In genomic region chr5:149321909-149322841, GRCm38 (mm10) we compare ENCODE assay signal across 8 mouse cellular contexts. TPM values are rescaled to one million over a fixed set of nuclear protein-coding genes. Genes with fewer than 3 reads are reported as not detected.
DNase-seq lines count a peak whose midpoint lies in the region; ATAC-seq and TF ChIP-seq lines count a peak whose summit lies in the region.

No protein-coding gene starts in this region.

- no peak overlapping the region for H3K9ac ChIP-seq in lung, embryonic 15.5 days
- H3K9ac ChIP-seq in hindbrain, embryonic 13.5 days: no peak overlapping the region; the same call in 1 of the 2 replicates
- no peak overlapping the region for H3K9ac ChIP-seq in limb, embryonic 15.5 days
- no peak overlapping the region for H3K9ac ChIP-seq in stomach, postnatal 0 days (ENCODE audit: low read length)

- peak; percentile 33; the same call in 1 of the 2 replicates for TF ChIP-seq CTCF in stomach, postnatal 0 days (IDR thresholded peaks at IDR 0.05; ENCODE audit: low read depth)

- no peaks in the 10 kb centered on the region for H3K9me3 ChIP-seq in lung, embryonic 15.5 days
- H3K9me3 ChIP-seq in hindbrain, embryonic 13.5 days: no peaks in the 10 kb centered on the region
- H3K9me3 ChIP-seq in limb, embryonic 15.5 days: no peaks in the 10 kb centered on the region
- no peaks in the 10 kb centered on the region for H3K9me3 ChIP-seq in stomach, postnatal 0 days (ENCODE audit: control insufficient read depth, low read length)

- no peaks in the 10 kb centered on the region for H3K27me3 ChIP-seq in lung, embryonic 15.5 days
- no peaks in the 10 kb centered on the region for H3K27me3 ChIP-seq in hindbrain, embryonic 13.5 days
- no peaks in the 10 kb centered on the region for H3K27me3 ChIP-seq in limb, embryonic 15.5 days
- no peaks in the 10 kb centered on the region for H3K27me3 ChIP-seq in stomach, postnatal 0 days (ENCODE audit: control insufficient read depth, insufficient read depth, low read length)

- no peak for DNase-seq in lung, postnatal 14 days
- no peak for DNase-seq in stomach, postnatal 0 days (ENCODE audit: low spot score)
- no peak for DNase-seq in layer of hippocampus, adult 8-10 months (ENCODE audit: low spot score in 2 of 2)
- no peak for DNase-seq in cerebellum, postnatal 36 days
- DNase-seq in cerebellum, postnatal 10 days: no peak

- peak overlapping the region; percentile 31 for H3K27ac ChIP-seq in lung, embryonic 15.5 days
- H3K27ac ChIP-seq in hindbrain, embryonic 13.5 days: peak overlapping the region; percentile 66
- H3K27ac ChIP-seq in limb, embryonic 15.5 days: peak overlapping the region; percentile 89
- H3K27ac ChIP-seq in stomach, postnatal 0 days (replicated peaks): peak overlapping the region; percentile 0; the same call in 1 of the 2 replicates

- H3K4me2 ChIP-seq in lung, embryonic 15.5 days: no peak overlapping the region
- no peak overlapping the region for H3K4me2 ChIP-seq in hindbrain, embryonic 13.5 days
- peak overlapping the region; percentile 17; the same call in 1 of the 2 replicates for H3K4me2 ChIP-seq in limb, embryonic 15.5 days
- H3K4me2 ChIP-seq in stomach, postnatal 0 days (replicated peaks; ENCODE audit: low read depth): no peak overlapping the region

- no peaks in the 10 kb centered on the region for H3K36me3 ChIP-seq in lung, embryonic 15.5 days
- H3K36me3 ChIP-seq in hindbrain, embryonic 13.5 days: no peaks in the 10 kb centered on the region
- H3K36me3 ChIP-seq in limb, embryonic 15.5 days: no peaks in the 10 kb centered on the region
- H3K36me3 ChIP-seq in stomach, postnatal 0 days (ENCODE audit: control insufficient read depth, insufficient read depth, low read length): no peaks in the 10 kb centered on the region

- WGBS in lung, embryonic 15.5 days: 25% methylated on average over 15 of the region's 15 CpGs
- 29% methylated on average over 15 of the region's 15 CpGs for WGBS in hindbrain, embryonic 13.5 days
- WGBS in limb, embryonic 15.5 days: 26% methylated on average over 15 of the region's 15 CpGs
- WGBS in stomach, postnatal 0 days: 29% methylated on average over 15 of the region's 15 CpGs

- TF ChIP-seq EP300 in stomach, postnatal 0 days (optimal IDR thresholded peaks at IDR 0.05): no peak

- H3K4me3 ChIP-seq in lung, embryonic 15.5 days: no peak overlapping the region
- H3K4me3 ChIP-seq in hindbrain, embryonic 13.5 days: no peak overlapping the region
- H3K4me3 ChIP-seq in limb, embryonic 15.5 days: no peak overlapping the region
- H3K4me3 ChIP-seq in stomach, postnatal 0 days (ENCODE audit: low read depth, low read length): no peak overlapping the region

- H3K4me1 ChIP-seq in lung, embryonic 15.5 days: peaks cover 31% of the 10 kb centered on the region
- peaks cover 56% of the 10 kb centered on the region for H3K4me1 ChIP-seq in hindbrain, embryonic 13.5 days (replicated peaks)
- H3K4me1 ChIP-seq in limb, embryonic 15.5 days: peaks cover 46% of the 10 kb centered on the region
- 0 out of 2 replicates have a peak, but pooled peaks cover 6% of the 10 kb centered on the region for H3K4me1 ChIP-seq in stomach, postnatal 0 days (replicated peaks; ENCODE audit: control insufficient read depth, insufficient read depth)

- ATAC-seq in lung, embryonic 15.5 days (ENCODE audit: borderline replicate concordance, extremely low read depth, low FRiP score, low TSS enrichment): no peak
- no peak for ATAC-seq in hindbrain, embryonic 13.5 days (ENCODE audit: low FRiP score)
- no peak for ATAC-seq in limb, embryonic 15.5 days (ENCODE audit: insufficient number of reproducible peaks, low FRiP score, low TSS enrichment, low read depth)
- ATAC-seq in stomach, postnatal 0 days (ENCODE audit: low FRiP score, low TSS enrichment): no peak

RNA-seq across cellular contexts. Expression of gene Alox5ap, which starts 57.6 kb away (rescaled TPM):
- 19.9 and 22.4 TPM in 2 replicates for polyA plus RNA-seq in lung, embryonic 15.5 days (2015; fragmentation: Nextera tagmentation; extraction: Ambion mirVana)
- polyA plus RNA-seq in hindbrain, embryonic 13.5 days (2015; fragmentation: Nextera tagmentation; extraction: Ambion mirVana): 9.0 and 11.2 TPM in 2 replicates
- 23.8 and 25.3 TPM in 2 replicates for polyA plus RNA-seq in limb, embryonic 15.5 days (2015; fragmentation: Nextera tagmentation; extraction: Ambion mirVana)
- polyA plus RNA-seq in stomach, postnatal 0 days (2015; fragmentation: Nextera tagmentation; extraction: Ambion mirVana): 8.2 and 9.3 TPM in 2 replicates
- total RNA-seq in layer of hippocampus, adult 8-10 months (2022): 10 to 100 TPM; 10.3 to 19.4 (median 11.9) TPM

Comparison
In these comparisons a context has a peak if more than half of its experiments do, and no peak if none do; other contexts are left out.
1. H3K27ac ChIP-seq: peak in every context shown above with its lines; median percentile 89 in limb, embryonic 15.5 days; 66 in hindbrain, embryonic 13.5 days; 31 in lung, embryonic 15.5 days; 0 in stomach, postnatal 0 days.